Mouse (Mus musculus): ENCODE measurements around the gene Nufip2.
"Not testable (repeated sequence)": the region's sequence is repeated elsewhere in the genome, so short reads cannot be mapped to it uniquely, and the experiment has no call there.

The Nufip2 gene

DNA sequence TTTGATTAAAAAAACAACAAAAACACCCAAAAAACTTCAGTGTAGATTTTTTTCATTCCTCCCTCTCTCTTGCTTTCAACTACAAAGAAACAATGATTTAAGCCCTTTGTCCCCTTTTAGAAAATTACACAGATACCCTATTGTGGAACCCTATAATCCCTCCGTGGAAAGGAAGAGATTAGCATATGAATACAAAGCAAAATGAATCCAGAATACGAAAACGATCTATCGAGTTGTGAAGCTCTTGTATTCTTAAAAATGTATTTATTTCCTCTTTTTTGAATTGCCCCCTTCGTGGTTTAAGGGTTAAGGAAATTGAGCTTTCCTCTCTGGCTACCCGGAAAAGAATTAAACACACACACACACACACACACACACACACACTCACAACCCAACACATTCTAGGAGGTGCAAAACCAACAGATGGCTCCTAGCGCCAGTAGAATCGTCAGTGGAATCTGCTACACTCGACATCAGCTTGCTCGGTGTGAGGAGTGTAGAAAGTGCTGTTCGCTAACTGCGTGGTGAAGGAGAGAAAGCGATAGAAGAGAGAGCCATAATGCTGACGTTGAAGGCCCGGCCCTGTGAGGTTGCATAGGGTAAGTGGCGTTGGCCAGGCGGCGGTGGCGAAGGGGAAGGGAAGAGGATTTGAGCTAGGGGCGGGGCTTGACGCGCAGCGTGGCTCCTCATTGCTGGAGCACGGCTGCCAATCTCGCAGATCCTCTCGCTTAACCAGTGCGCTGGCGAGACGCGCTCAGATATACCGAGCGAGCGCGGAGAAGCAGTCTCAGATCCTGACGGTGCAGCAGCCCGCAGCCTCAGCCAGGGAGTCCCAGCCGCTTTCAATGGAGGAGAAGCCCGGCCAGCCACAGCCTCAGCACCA lies at the start of gene Nufip2:
TSS of gene Nufip2 (plus strand) at position 773 of the 883 bp plus-strand sequence.
- peak; percentile 98 for DNase-seq (ENCODE audit: low spot score)

DNA sequence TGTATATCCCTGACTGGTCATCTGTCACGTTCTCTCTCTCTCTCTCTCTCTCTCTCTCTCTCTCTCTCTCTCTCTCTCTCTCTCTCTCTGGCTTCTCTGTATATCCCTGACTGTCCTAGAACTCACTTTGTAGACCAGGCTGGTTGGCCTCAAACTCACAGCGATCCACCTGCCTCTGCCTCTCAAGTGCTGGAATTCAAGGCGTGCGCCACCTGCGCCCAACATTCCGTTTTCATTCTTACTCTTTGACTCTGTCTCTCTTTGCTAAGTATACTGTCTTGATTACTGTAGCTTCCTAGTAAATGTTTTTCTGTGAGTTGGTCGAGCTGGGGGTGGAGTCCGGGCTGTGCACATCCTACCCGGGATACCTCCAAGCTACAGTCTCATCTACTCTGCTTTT lies 44.6 kb upstream of the Nufip2 start:
- no peak for DNase-seq (ENCODE audit: low spot score)

DNA sequence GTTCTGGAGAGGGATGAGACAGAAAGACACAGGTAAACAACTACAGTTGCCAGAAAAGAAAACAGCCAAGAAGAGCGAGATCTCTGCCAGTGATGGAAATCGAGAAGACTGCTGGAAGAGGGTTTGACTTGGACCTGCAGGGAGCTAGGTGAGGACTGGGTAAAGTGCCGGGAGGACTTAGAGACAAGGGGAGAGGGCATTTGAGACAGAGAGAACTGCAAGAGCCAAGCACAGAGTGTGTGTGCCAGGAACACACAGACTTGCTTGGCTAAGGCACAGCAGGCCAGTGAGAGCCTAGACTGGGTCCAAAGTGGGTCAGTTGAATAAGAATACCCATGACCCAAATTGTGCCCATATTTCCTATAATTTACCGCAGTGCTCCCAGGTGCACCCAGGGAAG lies 40.5 kb upstream of the Nufip2 start:
- no peak for DNase-seq (ENCODE audit: low spot score)

DNA sequence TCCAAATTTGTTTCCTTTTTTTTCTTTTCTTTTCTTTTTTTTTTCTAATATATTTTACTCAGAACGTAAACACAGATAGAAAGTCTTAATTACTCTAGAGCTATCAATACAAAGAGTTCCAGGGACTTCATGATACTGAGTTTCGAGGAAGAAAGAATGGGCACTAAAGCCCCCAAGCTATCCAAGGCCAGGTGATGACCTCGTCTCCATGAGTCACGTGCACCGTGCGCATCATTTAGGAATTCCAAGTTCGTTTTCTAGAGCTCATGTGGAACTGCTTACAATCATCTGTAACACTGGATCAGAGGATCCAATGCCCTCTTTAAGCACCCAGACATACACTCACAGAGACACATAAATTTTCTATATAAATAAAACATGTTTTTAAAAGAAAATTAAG lies 37.1 kb upstream of the Nufip2 start:
- no peak for DNase-seq (ENCODE audit: low spot score)

DNA sequence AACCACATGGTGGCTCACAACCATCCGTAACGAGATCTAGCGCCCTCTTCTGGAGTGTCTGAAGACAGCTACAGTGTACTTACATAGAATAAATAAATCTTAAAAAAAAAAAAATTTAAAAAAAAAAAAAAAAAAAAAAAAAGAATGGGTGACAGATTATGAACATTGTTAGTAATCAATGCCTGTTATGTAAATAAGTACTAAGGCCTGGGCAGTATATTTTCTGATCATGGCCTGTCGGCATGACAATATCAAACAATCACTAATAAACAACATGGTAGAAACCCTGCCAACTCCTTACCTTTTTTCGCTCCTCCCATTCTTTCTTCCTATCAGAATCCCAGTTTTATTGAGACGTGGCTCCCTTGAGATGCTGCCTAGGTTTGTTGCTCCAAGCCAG lies 33.5 kb upstream of the Nufip2 start:
- DNase-seq (ENCODE audit: low spot score) = no peak

- DNase-seq (ENCODE audit: low spot score) = not testable (repeated sequence)
Observed at GRCm38 (mm10) chr11:77653406-77654190, 32.4 kb upstream of the Nufip2 start.

GRCm38 (mm10) chr11:77659986-77660385 lies 26.0 kb upstream of the Nufip2 start:
- no peak for DNase-seq (ENCODE audit: low spot score)

DNA sequence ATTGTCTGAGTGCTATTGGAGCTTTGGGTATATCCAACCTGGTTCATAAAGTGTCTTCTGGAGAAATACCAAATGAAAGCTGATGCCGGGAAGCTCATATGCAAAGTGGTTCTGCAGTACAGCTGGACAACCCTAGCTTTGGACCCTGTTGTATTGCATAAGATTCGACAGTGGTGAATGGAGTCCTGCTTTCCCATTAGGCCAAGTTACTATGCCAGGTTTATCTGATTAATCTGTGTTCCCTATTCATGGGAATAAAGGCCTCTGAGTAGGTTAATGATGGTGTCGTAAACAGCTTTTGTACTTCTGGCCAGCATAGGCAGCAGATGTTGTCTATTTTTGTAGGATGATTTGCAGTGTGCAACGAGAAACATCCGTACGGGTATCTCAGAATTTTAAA lies 22.3 kb upstream of the Nufip2 start:
- DNase-seq (ENCODE audit: low spot score) = no peak

DNA sequence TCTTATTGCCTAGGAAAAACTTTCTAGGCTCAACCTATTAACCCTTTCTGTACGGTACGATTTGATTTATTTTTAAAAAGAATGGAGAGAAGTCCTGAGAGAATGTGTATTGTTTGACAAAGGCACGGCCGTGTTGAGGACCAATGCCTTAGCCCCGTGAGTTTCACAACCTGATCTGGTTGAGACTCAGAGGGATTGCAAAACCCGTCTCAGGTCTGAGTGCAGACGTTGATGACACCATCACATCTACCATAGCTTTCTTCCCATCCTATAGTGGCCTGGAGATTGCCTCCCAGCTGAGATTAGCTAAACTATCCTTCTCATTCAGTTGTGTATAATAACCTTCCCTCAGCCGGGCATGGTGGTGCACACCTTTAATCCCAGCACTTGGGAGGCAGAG lies 21.9 kb upstream of the Nufip2 start:
- no peak for DNase-seq (ENCODE audit: low spot score)

DNA sequence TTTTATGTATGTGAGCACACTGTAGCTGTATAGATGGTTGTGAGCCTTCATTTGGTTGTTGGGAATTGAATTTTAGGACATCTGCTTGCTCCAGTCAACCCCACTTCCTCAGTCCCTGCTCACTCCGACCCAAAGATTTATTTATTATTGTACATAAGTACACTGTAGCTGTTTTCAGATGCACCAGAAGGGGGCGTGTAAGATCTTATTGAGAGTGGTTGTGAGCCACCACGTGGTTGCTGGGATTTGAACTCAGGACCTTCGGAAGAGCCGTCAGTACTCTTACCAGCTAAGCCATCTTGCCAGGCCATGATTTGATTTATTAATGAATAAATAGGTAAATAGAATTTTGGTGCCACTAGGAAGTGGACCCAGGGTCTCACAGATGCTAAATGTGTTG lies 20.6 kb upstream of the Nufip2 start:
- not testable (repeated sequence) for DNase-seq (ENCODE audit: low spot score)

DNA sequence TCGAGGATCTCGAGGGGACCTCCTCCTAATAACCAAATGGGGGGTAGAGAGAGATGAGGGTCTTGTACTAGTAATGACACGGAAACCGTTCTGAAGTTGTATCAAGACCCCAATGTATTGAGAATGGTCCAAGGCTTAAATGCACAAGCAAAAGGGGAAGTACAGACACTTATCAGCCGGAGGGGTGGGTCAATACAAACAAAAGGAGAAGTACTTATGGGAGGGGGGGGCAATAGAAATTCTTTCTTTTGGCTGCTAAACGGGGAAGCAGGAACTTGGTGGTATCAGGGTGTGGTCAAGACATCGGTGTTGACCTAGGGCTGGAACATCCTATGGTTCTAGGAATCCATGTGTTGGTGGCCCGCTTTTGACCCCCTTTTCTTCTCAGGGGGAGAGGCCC lies 19.2 kb upstream of the Nufip2 start:
- not testable (repeated sequence) for DNase-seq (ENCODE audit: low spot score)

GRCm38 (mm10) chr11:77672746-77673145 lies 13.2 kb upstream of the Nufip2 start:
- no peak for DNase-seq (ENCODE audit: low spot score)

DNA sequence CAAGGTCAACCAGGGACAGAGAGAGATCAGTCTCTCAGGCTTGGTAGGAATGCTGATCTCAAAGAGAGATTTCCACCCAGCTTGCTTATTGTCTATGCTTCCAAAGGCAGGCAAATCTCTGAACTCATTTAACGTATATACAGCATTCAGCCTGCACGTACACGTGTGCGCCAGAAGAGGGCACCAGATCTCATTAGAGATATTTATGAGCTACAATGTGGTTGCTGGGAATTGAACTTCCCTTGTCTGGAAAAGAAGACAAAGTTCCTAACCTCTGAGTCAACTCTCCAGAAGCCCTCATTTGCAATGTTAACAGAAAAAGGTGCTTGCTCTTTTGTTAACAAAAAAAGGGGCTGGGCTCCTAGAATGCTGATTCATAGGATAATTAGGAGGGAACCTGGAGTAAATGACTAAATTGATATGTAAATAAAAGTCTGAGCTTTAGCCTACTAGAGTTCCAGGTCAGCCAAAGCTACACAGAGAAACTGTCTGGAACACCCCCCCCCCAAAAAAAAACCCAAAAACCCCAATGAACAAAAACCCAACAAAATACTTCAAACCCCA lies 12.4 kb upstream of the Nufip2 start:
- peak; percentile 23 for DNase-seq (ENCODE audit: low spot score)

- DNase-seq (ENCODE audit: low spot score) = no peak
Observed at GRCm38 (mm10) chr11:77680018-77680417, 5.9 kb upstream of the Nufip2 start.

DNA sequence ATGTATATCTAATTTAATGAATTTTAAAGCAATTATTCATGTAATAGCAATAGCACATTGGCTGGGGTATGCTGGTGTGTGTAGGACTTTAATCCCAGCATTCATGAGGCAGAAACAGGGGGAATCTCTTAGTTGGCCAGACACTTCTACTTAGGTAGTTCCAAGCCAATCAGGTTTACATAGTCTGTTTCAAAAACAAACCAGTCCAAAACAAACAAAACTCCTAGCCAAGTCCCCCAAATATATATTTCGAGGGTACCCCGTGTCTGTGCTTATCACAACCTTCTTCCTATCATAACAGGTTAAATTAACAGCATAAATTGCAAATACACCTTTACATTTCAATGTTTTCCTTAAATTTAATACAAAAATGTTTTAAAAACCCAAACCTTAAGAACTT lies 1.1 kb upstream of the Nufip2 start:
- DNase-seq (ENCODE audit: low spot score) = no peak

DNA sequence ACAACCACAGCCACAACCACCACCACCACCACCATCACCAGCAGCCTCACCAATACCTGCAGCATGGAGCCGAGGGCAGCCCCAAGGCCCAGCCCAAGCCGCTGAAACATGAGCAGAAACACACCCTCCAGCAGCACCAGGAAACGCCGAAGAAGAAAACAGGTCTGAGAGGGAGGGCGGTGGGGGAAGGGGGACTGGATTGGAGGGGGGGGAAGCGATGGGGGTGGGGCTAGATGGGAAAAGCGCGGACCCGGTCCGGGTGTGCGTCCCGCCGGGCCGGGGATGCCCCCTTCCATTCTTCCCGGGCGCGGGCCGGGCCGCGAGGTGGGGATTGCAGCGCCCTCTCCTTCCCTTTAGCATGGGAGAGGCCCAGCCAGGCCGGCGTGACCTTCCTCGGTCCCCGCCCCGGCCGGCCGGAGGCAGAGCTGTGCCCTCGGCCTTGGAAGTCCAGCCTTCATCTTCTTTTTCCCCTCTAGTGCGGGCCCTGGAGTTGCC lies 438 bp downstream of the Nufip2 start:
- DNase-seq (ENCODE audit: low spot score) = no peak

GRCm38 (mm10) chr11:77686841-77687540 lies 1.0 kb downstream of the Nufip2 start:
- DNase-seq (ENCODE audit: low spot score) = peak; percentile 62

DNA sequence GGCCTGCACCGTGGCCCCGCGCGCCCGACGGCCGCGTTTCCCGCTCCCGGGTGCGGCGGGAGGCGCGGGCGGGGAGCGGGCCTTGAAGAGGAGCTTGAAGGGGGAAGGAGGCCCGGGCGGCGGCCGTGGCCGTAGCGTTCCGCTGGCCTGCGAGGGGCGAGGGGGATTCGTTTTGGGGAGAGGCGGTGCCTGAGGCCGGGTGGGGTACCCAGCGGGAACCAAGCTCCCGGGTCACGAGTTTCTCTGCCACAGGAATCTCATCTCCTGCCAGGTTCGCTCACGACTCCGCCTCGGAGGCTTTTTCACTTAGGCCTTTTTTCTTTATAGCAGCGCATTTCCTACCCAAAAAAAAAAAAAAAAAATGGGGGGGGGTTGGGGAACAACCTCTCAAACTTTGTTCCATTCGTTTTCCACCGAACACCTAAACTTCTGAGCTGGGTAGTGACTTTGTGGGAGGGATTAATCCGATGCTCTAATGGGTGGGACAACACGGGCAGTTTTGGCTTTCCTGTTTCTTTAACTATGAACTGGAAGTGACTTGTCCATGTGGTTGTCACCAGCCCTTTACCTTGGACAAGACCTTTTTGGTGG lies 1.7 kb downstream of the Nufip2 start:
- DNase-seq (ENCODE audit: low spot score) = peak; percentile 54

GRCm38 (mm10) chr11:77693026-77693425 lies 7.1 kb downstream of the Nufip2 start:
- no peak for DNase-seq (ENCODE audit: low spot score)

DNA sequence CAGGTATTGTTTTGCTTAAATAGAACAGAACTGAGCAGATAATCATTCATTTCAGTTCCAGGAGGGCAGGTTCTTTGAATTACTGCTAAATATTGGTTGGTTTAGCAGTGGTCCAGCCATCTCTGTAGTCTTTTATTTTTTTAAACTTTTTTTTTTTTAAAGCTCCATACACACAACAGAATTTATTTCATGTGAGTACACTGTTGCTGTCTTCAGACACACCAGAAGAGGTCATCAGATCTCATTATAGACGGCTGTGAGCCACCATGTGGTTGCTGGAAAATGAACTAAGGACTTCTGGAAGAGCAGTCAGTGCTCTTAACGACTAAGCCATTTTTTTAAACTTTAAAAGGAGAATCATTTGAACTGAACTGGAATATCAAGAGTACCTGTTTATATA lies 11.3 kb downstream of the Nufip2 start:
- no peak for DNase-seq (ENCODE audit: low spot score)

- no peak for DNase-seq (ENCODE audit: low spot score)
Observed at GRCm38 (mm10) chr11:77705920-77706319, 20.0 kb downstream of the Nufip2 start.

DNA sequence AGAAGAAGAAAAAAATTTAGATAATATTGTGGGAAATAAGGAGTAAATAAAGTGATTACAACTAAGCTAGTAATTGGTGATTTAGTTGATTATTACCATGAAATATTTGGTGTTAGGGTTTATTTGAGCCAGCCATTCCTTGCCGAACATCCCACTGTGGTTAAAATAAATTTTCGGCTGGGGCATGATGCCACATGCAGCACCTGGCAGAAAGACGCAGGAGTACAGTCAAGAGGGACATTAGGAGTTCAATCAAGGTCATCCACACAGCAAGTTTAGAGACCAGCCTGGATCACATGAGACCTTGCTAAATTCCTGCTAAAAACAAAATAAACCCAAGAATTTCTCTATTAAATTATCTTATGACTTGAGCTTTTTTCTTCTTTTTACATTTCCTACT lies 23.1 kb downstream of the Nufip2 start:
- no peak for DNase-seq (ENCODE audit: low spot score)
